Mouse (Mus musculus) embryonic facial prominence, embryonic 11.5 days (tissue): ENCODE measurements around the gene Luzp1. TPM values are rescaled to one million over a fixed set of nuclear protein-coding genes. Genes with fewer than 3 reads are reported as not detected.

ENCODE experiments used
- ATAC-seq: fragments of 200-750 bp; cut with Nextera tagmentation; replicated peaks from 2 replicates; pipeline ENCODE4 v1.8.0; 2017; ENCODE audit warnings: low read depth; ENCODE audit not compliant: insufficient number of reproducible peaks, low FRiP score, low TSS enrichment
- DNase-seq: peaks from one replicate; pipeline ENCODE4 v3.0.0-alpha.2; 2015; ENCODE audit warnings: low spot score
- H3K27ac ChIP-seq: fragments of 300-500 bp; sonication (generic); replicated peaks from 2 replicates; pipeline ENCODE4 v1.5.1; 2014; ENCODE audit warnings: mild to moderate bottlenecking, low read depth, low read length, control low read depth
- H3K27me3 ChIP-seq: fragments of 300-500 bp; sonication (generic); 2 replicates; pipeline ENCODE4 v1.6.1; 2014; ENCODE audit warnings: mild to moderate bottlenecking, low read length, moderate library complexity, mixed read lengths; ENCODE audit not compliant: control insufficient read depth, insufficient read depth
- H3K36me3 ChIP-seq: fragments of 300-500 bp; sonication (generic); replicated peaks from 2 replicates; pipeline ENCODE4 v1.6.1; 2014; ENCODE audit warnings: low read depth, mild to moderate bottlenecking, low read length, moderate library complexity, mixed read lengths; ENCODE audit not compliant: control insufficient read depth, insufficient read depth
- H3K4me1 ChIP-seq: fragments of 300-500 bp; sonication (generic); 2 replicates; pipeline ENCODE4 v1.6.1; 2014; ENCODE audit warnings: low read length, mixed read lengths; ENCODE audit not compliant: control insufficient read depth, insufficient read depth
- H3K4me2 ChIP-seq: fragments of 300-500 bp; sonication (generic); 2 replicates; pipeline ENCODE4 v1.6.1; 2014; ENCODE audit warnings: low read depth, mild to moderate bottlenecking, control low read depth, low read length, moderate library complexity
- H3K4me3 ChIP-seq: fragments of 300-500 bp; sonication (generic); 2 replicates; pipeline ENCODE4 v1.5.1; 2014; ENCODE audit warnings: low read depth, low read length, control low read depth
- H3K9ac ChIP-seq: fragments of 300-500 bp; sonication (generic); replicated peaks from 2 replicates; pipeline ENCODE4 v1.6.1; 2014; ENCODE audit warnings: mild to moderate bottlenecking, control low read depth, low read length
- H3K9me3 ChIP-seq: fragments of 300-500 bp; sonication (generic); replicated peaks from 2 replicates; pipeline ENCODE4 v1.6.1; 2016; ENCODE audit warnings: mild to moderate bottlenecking, low read length, inconsistent platforms, mixed read lengths; ENCODE audit not compliant: control insufficient read depth
- WGBS: fragments of 180-500 bp; shearing (Covaris S2); extraction: QIAGEN DNeasy Blood & Tissue Kit; methylation state at CpG from one replicate; pipeline ENCODE4 v1.1.7; 2014; 5-methylcytosine and 5-hydroxymethylcytosine counted together
- polyA plus RNA-seq: library from polyadenylated mRNA; unstranded; fragments of >200 nt; fragmentation: Nextera tagmentation; extraction: Ambion mirVana; gene quantifications from 2 replicates; pipeline ENCODE4 v1.2.1, GENCODE M21; 2014

Gene Luzp1
- polyA plus RNA-seq, 1 experiment from 2014 or later = 116 TPM

DNA sequence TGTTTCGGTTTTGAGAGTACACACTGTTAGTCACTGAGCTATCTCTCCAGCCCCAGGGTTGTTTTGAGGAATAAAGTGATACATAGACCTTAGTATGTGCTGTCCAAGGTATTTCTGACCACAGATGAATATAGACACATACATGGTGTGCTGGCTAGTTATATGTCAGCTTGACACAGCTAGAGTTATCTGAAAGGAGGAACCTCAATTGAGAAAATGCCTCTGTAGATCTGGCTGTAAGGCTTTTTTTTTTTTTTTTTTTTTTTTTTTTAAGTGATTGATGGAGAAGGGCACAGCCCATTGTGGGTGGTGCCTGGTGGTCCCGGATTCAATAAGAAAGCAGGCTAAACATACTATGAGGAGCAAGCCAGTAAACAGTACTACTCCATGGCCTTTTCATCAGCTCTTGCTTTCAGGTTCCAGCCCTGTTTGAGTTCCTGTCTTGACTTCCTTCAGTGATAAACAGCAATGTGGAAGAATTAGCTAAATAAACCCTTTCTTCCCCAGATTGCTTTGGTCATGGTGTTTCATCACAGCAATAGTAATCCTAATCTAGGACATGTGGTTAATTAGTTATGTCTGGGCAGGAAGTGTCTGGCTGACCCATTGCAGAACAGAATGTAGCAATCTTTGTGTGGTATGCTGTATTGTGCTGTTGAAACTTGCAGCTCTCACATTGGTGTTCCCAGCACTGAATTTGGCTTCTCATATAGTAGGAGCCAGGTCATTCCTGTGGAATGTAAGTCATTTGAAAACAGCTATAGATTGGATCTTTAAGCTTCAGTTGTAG, 36.1 kb downstream of the Luzp1 start:
- Histone ChIP-seq H3K4me3 (no peak overlapping the region), H3K9me3 (no peaks in the 10 kb centered on the region), H3K9ac (no peak overlapping the region), H3K4me2 (no peak overlapping the region), H3K27me3 (no peaks in the 10 kb centered on the region), H3K27ac (no peak overlapping the region), H3K4me1 (no peaks in the 10 kb centered on the region), H3K36me3 (no peaks in the 10 kb centered on the region)
- 63% methylated on average over 2 of the region's 2 CpGs for WGBS
- ATAC-seq = no peak
- no peak for DNase-seq

DNA sequence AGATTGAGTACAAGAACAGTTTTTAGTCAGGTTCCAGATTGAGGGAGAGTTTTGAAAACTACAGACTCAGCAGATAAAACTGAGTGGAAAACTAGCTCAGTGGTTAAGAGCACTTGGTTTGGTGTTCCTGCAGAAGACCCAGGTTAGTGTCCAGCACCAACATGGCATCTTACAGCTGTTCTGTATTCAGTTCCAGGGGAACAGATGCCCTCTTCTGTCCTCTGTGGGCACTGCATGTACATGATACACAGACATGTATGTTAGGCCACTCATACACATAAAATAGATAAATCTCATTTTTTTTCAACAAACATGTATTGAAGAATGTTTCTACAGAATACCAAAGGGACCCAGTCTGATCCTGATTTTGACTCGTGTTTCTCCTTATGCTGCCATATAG, 40.3 kb downstream of the Luzp1 start:
- peaks cover 3% of the 10 kb centered on the region; the same call in 1 of the 2 replicates for H3K4me1 ChIP-seq
- H3K27ac ChIP-seq = no peak overlapping the region
- no peaks in the 10 kb centered on the region for H3K27me3 ChIP-seq
- no peak overlapping the region for H3K9ac ChIP-seq
- WGBS = 67% methylated on average over 1 of the region's 1 CpGs
- H3K4me2 ChIP-seq = no peak overlapping the region
- ATAC-seq (no peak), DNase-seq (peak; percentile 17)
- H3K9me3 ChIP-seq = no peaks in the 10 kb centered on the region
- H3K36me3 ChIP-seq = no peaks in the 10 kb centered on the region
- no peak overlapping the region for H3K4me3 ChIP-seq

GRCm38 (mm10) chr4:136511708-136512107, 42.1 kb downstream of the Luzp1 start:
- no peak overlapping the region for H3K27ac ChIP-seq
- no peak for ATAC-seq
- WGBS = 49% methylated on average over 4 of the region's 4 CpGs
- H3K4me3 ChIP-seq = no peak overlapping the region
- no peaks in the 10 kb centered on the region for H3K9me3 ChIP-seq
- no peak overlapping the region for H3K4me2 ChIP-seq
- no peak overlapping the region for H3K9ac ChIP-seq
- DNase-seq = no peak
- H3K4me1 ChIP-seq = peaks cover 3% of the 10 kb centered on the region; the same call in 1 of the 2 replicates
- no peaks in the 10 kb centered on the region for H3K36me3 ChIP-seq
- H3K27me3 ChIP-seq = no peaks in the 10 kb centered on the region

DNA sequence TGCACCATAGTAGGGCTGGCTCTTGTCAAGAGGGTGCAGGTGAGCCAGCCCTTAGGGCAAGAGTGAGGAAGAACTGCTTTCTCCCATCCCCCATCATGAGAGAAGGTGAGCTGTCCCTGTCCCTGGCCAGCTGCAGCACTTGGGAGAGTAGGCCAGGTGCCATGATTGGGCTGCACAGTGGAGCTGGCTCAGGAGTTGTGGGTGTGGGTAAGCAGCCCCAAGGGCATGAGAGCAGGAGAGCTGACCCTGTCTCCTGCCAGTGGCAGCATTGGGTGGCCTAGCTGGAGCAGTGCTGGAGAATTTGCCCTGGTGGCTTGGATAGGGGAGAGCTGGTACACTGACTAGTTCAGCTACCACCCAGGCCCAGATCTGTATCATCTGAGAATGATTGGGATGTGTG, 43.3 kb downstream of the Luzp1 start:
- no peak for ATAC-seq
- no peaks in the 10 kb centered on the region for H3K27me3 ChIP-seq
- no peak overlapping the region for H3K4me2 ChIP-seq
- H3K9ac ChIP-seq = no peak overlapping the region
- no peak overlapping the region for H3K4me3 ChIP-seq
- H3K4me1 ChIP-seq = peaks cover 3% of the 10 kb centered on the region; the same call in 1 of the 2 replicates
- H3K36me3 ChIP-seq = no peaks in the 10 kb centered on the region
- DNase-seq = no peak
- H3K9me3 ChIP-seq = no peaks in the 10 kb centered on the region
- no peak overlapping the region for H3K27ac ChIP-seq

- Histone ChIP-seq H3K9me3 (no peaks in the 10 kb centered on the region), H3K4me3 (no peak overlapping the region), H3K27ac (no peak overlapping the region), H3K4me1 (peaks cover 1% of the 10 kb centered on the region; the same call in 1 of the 2 replicates), H3K27me3 (no peaks in the 10 kb centered on the region), H3K9ac (no peak overlapping the region), H3K36me3 (no peaks in the 10 kb centered on the region), H3K4me2 (no peak overlapping the region)
- no peak for DNase-seq
- WGBS = 82% methylated on average over 2 of the region's 2 CpGs
- no peak for ATAC-seq
Measured at GRCm38 (mm10) chr4:136518141-136518540, 48.6 kb downstream of the Luzp1 start.

DNA sequence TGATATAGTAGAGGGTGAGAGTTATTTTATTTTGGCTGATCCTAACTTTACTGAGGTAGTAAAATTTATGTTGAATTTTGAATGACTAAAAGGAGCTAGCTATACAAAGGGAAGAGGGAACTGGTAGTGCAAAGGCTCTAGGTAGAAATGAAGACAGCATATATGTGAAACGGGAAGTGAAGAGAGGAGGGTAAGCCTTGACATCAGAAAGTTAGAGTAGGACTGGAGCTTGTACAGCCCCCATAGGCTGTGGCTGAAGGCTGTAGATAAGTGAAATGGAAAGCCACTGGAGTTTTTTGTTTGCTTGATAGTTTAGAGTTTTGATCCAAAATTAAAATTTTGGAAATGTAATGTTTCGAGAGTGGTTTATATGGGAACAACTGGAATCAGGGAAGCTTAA, 49.0 kb downstream of the Luzp1 start:
- Histone ChIP-seq H3K36me3 (no peaks in the 10 kb centered on the region), H3K9ac (no peak overlapping the region), H3K27me3 (no peaks in the 10 kb centered on the region), H3K9me3 (no peaks in the 10 kb centered on the region), H3K27ac (no peak overlapping the region), H3K4me1 (no peaks in the 10 kb centered on the region), H3K4me2 (no peak overlapping the region), H3K4me3 (no peak overlapping the region)
- ATAC-seq (no peak), DNase-seq (no peak)
- 95% methylated on average over 2 of the region's 2 CpGs for WGBS

DNA sequence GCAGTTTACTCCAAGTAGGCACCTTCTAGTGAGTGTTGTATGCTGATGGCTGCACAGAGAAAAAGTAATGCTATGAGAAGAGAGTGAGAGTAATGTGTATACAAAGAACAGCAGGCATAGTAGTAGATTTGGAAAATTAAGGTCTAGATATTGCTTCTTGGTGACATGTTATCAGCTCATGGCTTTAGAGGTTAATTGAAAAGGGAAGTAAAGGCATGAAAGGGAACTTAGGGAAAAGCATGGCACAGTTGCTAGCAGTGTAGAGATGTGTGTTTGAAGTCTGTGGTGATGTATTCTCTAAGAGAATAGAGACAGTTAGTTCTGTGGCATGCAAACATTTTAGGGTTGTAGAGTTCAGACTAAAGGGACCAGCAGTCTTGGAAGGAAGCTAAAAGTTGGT, 50.3 kb downstream of the Luzp1 start:
- H3K27ac ChIP-seq = no peak overlapping the region
- ATAC-seq = no peak
- H3K27me3 ChIP-seq = no peaks in the 10 kb centered on the region
- no peak overlapping the region for H3K9ac ChIP-seq
- H3K36me3 ChIP-seq = no peaks in the 10 kb centered on the region
- H3K4me2 ChIP-seq = no peak overlapping the region
- H3K4me3 ChIP-seq = no peak overlapping the region
- H3K4me1 ChIP-seq = no peaks in the 10 kb centered on the region
- no peak for DNase-seq
- H3K9me3 ChIP-seq = no peaks in the 10 kb centered on the region

DNA sequence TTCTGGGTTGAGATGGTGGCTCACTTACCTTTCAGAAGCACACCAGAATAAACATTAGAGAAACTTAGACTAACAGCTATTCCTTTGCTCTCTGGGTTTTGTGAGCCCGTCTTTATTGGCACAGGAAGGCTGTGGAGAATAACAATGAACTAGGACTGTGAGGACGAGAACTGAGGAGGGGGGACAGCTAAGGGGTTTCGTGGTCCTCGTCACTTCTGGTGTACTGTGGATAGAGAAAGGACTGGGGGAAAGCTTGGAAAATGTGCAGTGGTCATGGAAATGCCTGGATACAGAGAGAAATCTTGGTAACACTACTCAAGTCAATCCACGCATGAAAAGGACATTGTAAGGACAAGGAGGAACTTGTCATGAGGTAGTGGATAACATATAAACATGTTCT, 52.3 kb downstream of the Luzp1 start:
- H3K4me1 ChIP-seq = no peaks in the 10 kb centered on the region
- no peak overlapping the region for H3K4me3 ChIP-seq
- no peaks in the 10 kb centered on the region for H3K36me3 ChIP-seq
- no peak overlapping the region for H3K9ac ChIP-seq
- H3K4me2 ChIP-seq = no peak overlapping the region
- H3K9me3 ChIP-seq = no peaks in the 10 kb centered on the region
- DNase-seq = no peak
- WGBS = 73% methylated on average over 5 of the region's 5 CpGs
- H3K27ac ChIP-seq = no peak overlapping the region
- ATAC-seq = no peak
- no peaks in the 10 kb centered on the region for H3K27me3 ChIP-seq
